Mouse (Mus musculus) kidney, postnatal 36 days (tissue): ENCODE measurements around the gene Klhdc1.

Experiments
- DNase-seq, 2 experiments: peaks; one replicate each; pipeline ENCODE4 v3.0.0; 2021 to 2022; ENCODE audit warnings: mixed read lengths in 2 of 2

The Klhdc1 gene

DNA sequence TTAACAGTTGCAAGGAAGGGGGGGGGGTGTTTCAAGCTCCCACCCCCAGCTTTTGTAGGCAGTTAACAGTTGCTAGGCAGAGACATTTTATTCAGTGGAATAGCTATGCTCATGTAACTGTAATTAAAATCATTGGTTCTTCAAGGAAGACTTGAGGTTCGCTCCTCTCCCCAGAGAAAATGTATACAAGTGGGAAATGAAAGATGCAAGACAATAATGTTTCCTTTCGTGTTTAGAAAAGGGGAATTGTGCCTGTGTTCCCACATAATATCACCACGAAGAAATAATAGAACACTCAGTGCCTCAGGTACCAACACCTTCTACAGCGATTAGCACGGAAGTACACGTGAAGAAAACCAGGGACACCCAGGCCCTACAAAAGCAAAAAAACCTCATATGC lies at the start of gene Klhdc1:
TSS of gene Klhdc1 (plus strand) at position 301 of the 400 bp plus-strand sequence.
- DNase-seq: no peak

DNA sequence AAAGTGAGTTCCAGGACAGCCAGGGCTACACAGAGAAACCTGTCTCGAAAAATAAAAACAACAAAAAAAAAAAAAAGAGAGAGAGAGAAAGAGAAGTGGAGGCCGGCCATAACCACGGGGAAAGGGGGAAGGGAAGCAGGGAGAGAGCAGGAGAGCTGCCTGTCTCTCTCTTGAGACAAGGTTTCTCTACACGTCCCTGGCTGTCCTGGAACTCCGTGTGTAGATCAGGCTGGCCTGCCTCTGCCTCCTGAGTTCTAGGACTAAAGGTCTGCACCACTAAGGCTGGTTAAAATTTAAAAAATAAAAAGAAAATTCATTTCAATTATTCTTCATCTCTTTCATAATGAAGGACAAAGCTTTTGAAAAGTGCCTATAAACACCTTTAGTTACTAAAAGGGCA lies 49.6 kb upstream of the Klhdc1 start:
- no peak for DNase-seq

DNA sequence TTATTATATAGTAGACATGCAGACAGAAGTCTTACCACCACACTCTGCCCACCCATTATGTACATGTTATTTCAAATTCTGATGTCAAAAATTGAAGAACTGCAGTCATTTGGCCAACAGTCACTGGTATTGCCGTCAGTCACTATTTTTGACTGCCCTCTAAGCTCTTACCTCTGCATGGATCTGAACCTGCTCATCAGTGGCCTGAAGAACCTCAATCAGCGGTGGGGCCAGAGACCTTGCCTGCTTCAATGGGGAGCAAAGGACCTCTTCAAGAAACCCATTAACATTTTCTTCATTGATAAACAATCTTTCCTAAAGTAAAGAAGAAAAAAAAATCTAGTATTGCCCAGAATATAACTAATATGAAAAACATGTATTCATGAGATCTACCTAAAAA lies 48.3 kb upstream of the Klhdc1 start:
- no peak for DNase-seq

DNA sequence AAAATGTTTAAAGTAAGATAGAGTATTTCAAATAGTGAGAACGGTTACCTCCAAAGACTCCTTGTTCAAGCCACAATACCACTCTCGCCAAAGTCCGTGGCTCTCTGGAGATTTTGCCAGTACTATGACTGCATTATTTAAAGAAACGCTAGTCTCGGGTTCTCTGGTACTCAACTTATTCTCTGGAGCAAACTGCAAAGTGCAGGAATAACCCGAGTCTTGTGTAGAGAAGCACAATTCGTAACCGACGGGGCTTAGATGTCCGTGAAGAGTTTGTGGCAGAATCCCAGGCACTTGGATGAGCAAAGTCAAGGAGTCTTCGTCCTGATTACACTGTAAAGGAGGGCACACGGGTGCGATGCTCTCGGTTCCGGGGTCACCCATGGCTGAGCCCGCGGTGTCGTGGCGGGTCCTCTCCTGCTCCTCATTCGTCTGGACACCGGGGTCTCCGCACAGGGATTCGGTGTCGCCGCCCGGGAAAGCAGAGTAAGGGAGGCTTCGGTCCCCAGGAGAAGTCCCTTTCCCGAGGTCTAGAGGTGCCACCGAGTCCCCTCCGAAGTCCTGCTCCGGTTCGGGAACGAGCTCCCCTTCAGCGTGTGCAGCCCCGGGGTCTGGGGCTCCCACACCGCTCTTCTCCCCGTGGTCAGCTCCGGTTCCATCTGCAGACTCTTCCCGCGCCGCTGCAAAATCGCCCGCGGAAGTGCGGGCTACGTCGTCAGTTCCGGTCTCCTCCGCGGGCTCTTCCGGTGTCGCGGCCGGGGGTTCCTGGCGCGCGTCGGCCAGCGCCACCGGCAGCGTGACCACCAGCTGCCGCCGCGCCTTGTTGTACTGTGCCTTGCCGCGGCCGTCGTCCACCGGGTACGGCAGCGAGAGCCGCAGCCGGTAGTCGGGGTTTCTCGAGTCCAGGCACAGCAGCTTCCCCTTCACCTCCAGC lies 44.3 kb upstream of the Klhdc1 start, which contains the start of gene Gm49383:
TSS of gene Gm49383 (minus strand) at position 661 of the 934 bp plus-strand sequence.
- peak; percentile 66 to 87 for DNase-seq

DNA sequence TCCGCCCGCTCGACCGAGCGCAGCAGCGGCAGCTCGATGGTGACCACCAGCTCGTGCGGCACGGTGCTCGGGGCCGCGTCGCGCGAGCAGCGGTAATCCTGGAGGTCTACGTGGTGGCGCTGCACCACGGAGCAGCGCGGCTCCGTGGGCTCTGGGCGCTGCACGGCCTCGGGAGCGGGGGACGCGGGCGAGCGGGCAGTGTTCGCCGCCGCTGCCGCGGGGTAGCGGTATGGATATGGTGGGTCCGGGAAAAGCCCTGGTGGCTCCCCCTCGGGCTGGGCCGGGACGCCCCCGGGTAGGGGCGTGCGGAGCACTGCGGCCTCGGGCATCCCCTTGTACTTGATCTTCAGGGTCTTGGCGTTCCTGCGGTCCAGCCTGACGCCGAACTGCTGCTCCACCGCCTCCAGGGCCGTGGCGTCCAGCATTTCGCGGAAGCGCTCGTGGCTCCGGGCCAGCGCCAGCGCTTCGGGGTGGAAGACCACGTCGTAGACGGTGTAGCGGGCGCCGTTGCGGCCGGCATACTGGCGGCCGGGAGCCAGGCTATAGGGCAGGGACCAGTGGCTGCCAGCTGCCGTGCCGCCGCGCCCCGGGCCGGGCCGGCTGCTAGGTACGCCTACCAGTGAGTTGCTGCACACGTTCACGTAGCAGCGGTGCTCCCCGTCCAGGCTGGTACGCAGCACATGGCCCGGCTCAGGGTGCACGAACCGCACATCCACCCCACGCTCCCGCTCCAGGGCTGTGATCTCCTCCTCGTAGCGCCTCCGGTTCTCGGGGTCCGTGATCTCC lies 43.4 kb upstream of the Klhdc1 start:
- peak in 1 of 2 experiments; percentile 76 for DNase-seq

DNA sequence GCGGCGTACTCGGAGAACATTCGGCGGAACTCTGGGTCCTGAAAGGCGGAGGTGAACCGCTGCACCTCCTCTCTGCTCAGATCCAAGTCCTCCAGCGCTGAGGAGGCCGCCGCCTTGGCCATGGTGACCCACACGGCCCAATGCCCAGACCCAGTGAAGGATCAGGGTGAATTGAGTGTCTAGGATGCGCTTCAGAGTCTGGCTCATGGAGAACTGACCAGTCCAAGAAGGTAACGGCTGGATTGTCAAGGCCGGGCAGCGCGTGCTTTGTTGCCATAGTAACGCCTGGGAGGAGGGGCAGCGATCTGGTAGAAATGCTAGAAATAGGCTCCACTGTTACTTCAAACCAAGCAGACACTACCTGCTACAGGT lies 42.8 kb upstream of the Klhdc1 start, which contains the start of gene Dnaaf2:
TSS of gene Dnaaf2 (minus strand) at position 266 of the 372 bp plus-strand sequence.
- DNase-seq: peak; percentile 89 to 92

DNA sequence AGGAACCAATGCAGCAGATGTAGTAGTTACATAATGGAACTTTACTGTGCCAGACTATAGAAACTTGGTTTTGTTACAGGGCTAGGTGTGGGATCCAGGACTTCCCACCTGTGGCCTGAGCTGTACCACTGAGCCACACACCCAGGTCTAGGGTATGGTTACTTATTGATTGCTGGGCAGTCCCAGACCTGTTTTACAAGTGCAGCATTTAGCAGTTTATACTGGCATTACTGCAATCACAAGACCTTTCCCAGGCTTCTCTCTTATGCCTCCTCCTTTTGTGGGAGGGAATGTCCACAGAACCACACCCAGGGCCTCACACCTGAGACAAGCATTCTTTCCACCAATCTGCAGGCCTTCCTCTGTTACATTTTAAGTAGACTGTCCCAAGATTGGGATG lies 42.0 kb upstream of the Klhdc1 start:
- DNase-seq: no peak

DNA sequence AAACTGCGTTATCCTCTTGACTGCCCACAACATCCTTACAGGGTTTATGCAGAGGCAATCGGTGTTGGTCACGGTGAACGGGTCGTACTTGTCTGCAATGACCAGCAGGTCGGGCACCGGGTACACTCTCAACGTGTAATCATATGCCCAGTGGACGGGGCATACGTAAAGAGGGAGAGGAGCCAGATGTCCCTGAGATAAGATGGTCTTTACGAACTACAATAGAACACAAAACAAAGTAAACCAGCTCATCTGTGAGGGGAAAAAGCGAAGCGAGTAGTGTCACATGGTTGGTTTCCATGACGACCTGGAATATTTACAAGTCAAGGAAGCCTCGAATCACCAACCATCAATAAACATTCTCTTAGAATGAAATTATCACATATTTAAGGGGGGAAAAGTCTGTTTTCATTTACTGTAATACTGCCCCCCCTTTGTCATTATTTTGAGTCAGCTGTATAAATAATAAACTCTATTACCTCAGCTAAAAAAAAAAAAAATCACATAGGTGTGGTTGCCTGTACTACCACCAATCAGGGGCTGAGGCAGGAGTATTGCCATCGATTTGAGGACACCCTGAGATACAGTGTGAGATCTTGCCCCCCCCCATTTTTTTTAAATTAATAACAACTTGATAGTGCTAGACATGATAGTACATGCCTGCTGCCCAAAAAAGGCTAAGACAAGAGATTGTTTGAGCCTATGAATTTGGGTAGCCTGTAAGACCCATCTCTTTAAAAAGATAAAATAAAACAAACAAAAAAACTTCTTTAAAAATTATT lies 36.7 kb upstream of the Klhdc1 start, which contains the start of gene Gm49384:
TSS of gene Gm49384 (minus strand) at position 216 of the 782 bp plus-strand sequence.
- DNase-seq: no peak

DNA sequence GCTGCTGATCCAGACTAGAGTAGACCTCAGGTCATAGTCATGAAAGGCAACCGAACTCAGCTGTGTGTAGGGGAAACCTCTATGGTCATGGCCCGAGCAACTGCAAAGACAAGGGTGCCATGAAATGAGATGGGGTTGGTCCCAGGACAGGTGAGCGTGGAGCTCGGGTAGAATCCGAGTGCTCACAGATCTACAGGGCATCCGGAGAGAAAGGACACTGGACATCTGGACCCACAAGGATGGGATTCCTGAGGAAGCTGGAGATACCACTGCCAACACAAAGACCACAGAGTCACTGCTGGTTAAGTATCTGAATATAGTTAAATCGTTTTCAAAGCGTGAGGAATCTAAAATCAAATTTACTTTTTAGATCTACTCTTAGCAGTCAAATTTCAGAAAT lies 33.6 kb upstream of the Klhdc1 start:
- no peak for DNase-seq

DNA sequence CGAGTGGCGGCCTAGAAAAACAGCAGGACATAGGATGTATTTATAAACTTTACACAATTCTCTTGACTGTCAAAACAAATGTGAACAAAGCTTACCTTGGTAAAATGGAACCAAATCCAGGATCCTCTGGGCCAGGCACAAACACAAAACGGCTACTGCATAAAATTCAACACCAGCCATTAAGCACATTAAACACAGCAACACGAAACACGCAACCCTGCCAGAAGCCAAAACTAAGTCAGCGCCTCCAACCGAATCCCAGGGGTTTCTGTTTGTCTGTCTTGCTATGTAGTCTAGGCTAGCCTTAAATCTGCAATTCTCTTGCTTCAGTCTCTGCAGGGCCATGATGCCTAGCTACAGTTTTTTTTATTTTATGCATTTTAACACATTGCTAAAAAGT lies 33.0 kb upstream of the Klhdc1 start:
- no peak for DNase-seq

DNA sequence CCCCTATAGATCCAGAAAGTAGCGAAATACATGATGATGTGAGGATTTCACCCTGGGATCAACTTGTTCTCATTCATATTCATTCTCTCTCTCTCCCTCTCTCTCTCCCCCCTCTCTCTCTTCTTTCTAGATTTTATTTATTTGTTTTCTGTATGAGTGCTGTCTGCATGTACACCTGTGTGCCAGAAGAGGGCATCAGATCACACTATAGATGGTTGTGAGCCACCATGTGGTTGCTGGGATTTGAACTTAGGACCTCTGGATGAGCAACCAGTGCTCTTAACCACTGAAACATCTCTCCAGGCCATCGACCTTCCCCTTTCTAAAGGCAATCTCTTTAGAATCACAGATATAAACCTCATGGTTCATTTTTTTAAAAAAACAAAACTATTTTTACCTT lies 32.5 kb upstream of the Klhdc1 start:
- DNase-seq: no peak

DNA sequence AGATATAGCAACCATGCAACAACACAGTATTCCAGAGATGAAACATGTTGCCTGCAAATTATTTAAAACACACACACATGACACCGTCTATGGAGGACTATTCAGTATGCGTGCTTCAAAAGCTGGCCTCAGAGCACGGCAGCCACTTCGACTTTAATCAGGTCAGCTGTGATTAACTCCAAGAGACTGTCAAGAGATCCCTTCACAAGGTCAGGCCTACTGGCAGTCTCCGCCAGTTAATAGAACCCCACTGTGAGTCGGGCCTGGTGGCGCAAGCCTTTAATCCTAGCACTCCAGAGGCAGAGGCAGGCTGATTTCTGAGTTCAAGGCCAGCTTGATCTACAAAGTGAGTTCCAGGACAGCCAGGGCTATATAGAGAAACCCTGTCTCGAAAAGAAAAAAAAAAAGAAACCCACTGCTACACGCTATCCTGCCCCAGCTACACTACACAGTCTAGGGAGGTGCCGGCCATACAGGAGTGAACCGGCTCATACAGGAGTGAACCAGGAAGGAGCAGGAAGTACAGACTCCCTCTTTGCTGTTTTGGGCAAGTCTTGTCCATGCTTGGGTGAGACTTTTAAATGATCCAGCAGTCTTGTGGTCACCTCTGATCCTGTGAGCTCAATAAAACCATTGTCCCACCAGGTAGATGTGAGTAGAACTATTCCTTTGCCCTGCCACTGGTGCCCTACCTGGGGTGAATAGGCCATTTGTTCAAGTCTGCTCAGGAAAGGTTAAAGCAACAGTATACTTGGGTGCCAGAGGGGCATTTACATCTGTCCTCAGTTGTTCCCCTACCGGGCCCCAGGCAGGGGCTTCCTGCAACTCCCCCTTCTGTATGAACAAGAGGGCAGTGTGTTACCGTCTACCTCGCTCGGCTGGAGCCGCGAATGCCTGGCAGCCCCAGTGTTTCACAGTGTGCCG lies 30.7 kb upstream of the Klhdc1 start:
- no peak for DNase-seq

DNA sequence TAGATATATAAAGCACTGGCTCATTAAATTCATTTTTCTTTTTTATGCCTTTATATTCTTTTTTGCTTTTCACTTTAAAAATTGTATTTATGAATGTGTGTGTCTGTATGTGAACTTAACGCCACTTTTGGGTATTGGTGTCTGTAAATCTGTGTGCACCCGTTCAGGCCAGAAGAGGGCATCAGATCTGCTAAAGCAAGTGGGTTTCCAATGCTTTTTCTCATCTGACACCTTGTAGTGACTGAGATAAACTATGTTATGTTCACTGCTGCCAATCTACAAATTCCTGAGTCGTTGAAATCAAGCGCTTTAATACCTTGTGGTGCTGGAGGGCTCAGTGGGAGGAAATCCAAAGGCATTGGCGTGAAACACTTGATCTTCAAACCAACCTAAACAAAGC lies 29.9 kb upstream of the Klhdc1 start:
- peak in 1 of 2 experiments; percentile 49 for DNase-seq

DNA sequence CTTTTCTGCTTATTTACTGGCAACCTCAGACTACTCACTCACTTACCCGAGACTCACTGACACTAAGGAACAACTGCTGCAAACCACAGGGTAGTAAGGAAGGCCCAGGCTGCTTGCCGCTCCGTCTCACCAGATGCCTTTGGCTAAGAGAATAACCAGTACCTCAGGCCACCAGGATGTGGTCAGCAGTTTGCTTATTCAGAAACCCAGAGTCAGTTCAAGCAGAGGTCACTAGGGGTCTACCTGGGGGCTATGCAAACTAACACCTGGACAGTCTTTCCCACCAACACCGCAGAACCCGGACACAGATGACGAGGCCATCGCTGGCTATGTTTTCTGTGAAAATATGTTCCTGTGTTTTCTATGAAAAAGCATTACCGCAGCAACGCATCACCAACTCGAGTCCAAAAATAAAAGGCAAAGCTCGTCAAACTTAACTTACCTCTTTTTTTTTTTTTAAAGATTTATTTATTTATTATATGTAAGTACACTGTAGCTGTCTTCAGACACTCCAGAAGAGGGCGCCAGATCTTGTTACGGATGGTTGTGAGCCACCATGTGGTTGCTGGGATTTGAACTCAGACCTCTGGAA lies 27.7 kb upstream of the Klhdc1 start:
- DNase-seq: no peak

DNA sequence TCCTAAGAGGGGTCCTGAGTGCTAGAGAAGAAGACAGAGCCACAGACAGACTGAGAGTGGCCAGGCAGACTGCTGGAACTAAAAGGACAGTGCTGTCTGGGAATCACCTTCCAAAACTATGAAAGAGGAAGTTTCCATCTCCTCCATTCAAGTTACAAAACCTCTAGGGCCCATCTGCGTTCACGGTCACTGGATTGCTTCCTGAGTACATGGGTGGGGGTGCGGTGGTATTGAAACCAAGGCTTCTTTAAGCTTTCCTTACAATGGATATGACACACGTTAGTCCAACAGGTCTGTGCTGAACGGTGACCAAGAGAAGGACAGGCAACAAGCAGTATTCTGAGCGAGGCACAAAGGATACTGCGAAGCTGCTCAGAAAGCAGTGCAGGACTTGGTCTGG lies 26.6 kb upstream of the Klhdc1 start:
- DNase-seq: no peak

DNA sequence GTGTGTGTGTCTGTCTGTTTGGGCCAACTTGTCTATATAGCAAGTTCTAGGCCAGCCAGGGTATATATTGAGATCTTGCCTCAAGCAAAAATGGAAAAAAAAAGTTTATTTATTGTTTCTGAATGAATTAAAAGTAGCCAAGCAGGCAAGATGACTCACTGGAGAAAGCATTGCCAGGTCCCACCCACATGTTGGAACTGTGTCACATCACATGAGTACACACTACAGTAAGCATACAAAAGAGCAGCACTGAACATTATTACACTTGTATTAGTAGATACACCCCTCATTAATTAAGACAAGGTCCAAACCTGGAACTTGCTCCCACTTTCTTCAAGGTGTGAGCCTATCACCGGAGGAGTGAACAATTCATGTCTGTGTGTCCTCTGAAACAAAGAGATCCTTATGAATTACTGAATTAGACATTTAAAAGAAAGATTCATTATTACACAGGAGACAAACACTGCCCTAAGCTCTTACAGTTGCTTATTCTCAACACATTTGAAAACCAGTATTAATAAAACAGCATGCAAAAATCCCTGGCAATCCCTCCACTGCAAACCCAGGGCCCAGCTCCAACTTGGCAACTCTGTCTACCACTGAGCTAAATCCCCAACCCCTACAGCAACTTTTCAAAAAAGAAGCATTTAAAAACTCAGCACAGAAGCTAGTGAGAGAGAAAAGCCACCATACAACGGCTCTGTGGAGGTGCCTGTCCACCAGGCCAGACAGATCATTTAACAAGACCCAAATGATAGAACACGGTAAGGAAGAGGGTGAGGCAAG lies 25.8 kb upstream of the Klhdc1 start:
- no peak for DNase-seq

DNA sequence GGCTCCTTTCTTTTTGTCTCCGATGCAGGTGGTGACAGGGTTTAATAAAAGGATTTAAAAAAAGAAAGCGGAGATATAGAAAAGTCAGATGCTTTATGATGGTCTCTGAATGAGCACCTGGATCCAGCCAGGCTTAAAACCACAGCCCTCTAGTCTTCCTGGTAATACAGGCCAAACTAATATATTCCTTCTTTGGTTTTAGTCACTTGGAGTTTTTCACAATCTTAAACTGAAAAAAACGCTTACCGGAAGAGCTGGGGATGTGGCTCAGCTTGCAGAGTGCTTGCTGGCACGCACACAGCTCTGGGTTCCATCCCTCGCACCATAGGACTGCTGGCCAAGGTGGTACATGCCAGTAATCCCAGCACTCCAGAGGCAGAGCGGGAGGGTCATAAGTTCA lies 24.4 kb upstream of the Klhdc1 start:
- DNase-seq: no peak

DNA sequence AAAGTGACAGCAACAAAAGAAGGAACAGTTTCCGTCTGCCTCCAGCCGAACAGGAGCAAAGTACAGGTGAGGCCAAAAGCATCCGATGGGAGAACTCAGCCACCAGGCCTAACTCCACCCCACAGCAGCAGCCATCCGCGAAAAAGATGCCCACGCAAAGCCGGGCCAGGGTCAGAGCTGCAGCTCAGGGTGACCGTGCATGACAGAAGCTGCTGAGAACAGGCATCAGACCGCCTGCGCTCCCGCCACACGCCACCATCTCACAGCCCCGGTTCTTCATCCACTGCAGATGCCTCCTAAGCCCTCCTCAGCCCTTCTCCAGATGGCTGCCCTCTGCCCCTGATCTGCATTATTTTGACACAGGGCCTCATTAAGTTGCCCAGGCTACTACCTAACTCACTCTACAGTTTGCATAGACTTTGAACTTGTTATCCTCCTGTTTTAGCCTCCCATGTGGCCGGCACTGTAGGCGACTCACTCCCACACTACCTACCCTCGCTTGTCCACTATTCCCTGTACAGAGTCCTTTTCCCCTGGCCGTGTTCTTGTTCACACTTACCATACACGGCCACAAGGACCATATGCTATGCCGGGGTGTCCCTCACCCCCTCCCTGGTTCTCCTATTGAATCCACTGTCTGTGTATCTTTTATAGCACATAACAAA lies 20.2 kb upstream of the Klhdc1 start:
- peak in 1 of 2 experiments; percentile 54 for DNase-seq

DNA sequence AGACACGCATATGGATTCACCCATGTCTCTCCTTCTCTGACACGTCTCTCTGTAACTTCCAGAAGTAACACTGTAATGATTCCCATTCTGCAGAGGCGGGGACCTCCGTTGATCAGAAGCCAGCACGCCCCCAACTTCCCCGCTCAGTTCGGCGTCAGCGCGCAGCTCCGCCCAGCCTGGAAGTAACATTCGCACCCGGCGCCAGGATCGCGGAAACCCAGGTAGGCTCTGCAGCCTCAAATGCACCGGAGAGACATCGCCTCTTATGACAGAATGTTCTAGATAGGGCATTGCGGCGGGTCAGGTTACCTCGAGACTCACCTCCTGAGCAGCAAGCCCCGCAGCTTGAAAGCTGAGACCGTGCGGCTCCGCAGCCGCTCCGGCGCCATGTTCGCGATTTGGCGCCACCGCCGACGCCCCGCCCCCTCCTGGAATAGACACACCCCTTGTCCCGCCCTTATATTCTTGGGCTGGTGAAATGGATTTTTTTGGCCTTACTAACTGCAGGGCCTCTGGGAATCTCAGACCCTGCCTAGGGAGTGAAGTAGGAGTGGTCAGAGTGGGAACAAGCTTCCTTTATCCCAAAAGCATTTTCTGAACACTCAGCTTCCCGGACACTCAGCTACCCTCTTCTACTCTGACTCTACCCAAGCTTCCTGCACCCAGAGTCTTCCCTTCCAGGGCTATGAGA lies 13.1 kb upstream of the Klhdc1 start, which contains the start of gene Pole2:
TSS of gene Pole2 (minus strand) at position 420 of the 691 bp plus-strand sequence.
- DNase-seq: peak; percentile 87 to 95
